Mouse (Mus musculus) urinary bladder, adult 2 months (tissue): ENCODE results near the gene Trappc6a. TPM values are rescaled to one million over a fixed set of nuclear protein-coding genes. Genes with fewer than 3 reads are reported as not detected.
"Not testable (repeated sequence)": the region's sequence is repeated elsewhere in the genome, so short reads cannot be mapped to it uniquely, and the experiment has no call there.

Source experiments
- DNase-seq: peaks from one replicate; pipeline ENCODE4 v3.0.0; 2022; ENCODE audit warnings: low spot score
- polyA plus RNA-seq: library from polyadenylated mRNA; depleted of rRNA; stranded (reverse); fragments of >200 nt; gene quantifications from 2 replicates; pipeline ENCODE4 v1.2.3, GENCODE M21; 2012

The Trappc6a gene
- polyA plus RNA-seq, 1 experiment: 77.3 TPM

DNA sequence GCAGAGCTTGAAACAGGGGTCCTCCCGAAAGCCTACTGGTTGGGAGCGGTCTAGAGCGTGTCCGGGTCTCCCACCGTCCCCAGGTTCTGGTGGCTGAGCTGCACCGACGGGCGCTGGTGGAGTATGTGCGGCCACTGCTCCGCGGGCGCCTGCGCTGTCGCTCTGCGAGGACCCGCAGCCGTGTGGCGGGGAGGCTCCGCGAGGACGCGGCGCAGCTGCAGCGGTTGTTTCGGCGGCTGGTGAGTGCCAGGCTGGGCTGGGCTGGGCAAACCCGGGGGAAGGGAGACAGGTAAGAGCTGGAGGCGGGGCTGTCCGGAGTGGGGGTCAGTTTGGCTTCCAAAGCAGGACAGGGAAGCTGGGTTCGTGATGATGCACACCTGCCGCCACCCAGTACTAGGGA is 18.7 kb upstream of the Trappc6a start:
- no peak for DNase-seq

DNA sequence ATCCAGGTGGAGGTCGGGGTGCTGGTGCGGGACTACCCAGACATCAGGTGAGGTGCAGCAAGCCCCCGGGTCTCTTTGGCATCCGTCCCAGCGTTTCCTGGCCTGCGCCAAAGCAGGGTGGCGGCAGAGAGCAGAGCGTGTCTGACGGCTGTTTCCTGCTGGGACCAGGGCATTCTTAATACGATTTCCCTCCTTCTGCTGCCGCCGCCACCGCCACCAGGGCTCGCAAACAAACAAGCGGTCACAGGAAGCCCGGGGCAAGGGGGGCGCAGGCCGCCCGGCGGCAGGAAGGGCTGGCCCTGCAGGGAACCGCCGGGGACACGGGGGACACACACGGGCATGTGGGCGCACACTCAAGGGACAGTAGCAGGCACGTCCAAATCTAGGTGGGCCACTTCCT is 16.5 kb upstream of the Trappc6a start:
- no peak for DNase-seq

DNA sequence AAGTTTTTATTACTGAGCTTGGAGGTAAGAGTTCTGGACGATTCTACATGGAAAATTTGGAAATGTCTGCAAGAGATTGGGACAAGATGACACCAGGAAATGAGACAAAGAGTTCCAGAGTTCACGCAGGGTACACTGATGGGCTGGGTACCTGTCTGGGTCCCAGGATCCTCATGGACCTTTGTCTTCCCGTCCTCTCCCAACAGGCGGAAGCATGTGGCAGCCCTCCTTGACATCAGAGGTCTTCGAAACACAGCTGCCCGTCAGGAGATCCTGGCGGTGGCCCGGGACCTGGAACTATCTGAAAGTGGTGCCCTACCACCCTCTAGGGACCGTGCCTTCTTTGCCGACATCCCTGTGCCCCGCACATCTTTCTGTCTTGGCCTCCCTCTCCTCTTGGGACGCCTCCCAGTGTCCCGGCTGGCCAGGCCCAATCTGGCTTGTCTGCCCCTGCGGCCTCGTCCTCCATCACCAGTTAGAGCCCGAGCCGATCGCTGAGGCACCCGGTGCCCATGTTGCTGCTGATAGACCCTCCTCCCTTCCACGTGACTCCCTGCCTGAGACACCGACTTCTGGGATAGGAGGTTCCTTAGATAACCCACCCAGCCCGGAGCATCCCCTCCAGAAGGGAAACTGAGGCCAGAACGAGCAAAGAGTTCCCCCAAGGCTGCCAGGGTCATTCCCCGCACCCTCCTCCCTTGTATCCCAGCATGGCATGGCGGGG is 13.3 kb upstream of the Trappc6a start:
- DNase-seq: no peak

- DNase-seq: no peak
These were observed 12.5 kb upstream of the Trappc6a start for GRCm38 (mm10) chr7:19495521-19496213.

DNA sequence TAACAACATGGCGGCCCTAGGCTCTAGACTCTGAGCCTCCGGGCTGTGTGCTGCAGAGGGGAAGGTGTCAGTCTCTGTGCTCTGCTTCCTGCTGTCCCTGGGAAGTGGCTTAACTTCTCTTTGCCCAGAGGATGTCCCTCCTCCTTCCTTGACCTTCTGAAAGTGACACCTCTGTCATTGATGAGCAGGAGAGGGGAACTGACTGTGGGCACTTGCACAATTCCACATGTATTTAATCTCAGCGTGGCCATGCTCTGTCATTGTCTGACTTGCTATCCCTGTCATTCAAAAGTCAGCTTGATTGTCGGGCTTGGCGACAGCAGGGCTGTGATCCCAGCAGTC is 12.0 kb upstream of the Trappc6a start:
- no peak for DNase-seq

DNA sequence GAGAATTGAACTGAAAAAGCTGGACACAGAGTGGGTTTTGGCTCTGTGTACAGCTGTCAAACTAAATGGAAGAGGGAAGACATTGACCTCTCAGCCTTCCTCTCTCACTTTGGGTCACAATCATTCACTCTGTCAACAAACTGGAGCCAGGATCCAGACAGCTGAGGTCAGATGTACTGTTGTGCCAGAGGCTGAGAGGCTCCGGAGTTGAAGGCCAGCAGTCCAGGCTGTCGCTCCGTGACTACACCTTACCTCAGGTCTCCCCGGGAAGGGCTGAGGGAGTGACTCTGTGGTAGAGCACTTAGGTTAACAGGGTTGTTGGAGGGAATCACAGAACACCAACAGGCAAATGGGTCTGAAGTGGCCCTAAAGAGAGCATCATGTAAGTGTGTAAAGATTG is 9.9 kb upstream of the Trappc6a start:
- DNase-seq: no peak

DNA sequence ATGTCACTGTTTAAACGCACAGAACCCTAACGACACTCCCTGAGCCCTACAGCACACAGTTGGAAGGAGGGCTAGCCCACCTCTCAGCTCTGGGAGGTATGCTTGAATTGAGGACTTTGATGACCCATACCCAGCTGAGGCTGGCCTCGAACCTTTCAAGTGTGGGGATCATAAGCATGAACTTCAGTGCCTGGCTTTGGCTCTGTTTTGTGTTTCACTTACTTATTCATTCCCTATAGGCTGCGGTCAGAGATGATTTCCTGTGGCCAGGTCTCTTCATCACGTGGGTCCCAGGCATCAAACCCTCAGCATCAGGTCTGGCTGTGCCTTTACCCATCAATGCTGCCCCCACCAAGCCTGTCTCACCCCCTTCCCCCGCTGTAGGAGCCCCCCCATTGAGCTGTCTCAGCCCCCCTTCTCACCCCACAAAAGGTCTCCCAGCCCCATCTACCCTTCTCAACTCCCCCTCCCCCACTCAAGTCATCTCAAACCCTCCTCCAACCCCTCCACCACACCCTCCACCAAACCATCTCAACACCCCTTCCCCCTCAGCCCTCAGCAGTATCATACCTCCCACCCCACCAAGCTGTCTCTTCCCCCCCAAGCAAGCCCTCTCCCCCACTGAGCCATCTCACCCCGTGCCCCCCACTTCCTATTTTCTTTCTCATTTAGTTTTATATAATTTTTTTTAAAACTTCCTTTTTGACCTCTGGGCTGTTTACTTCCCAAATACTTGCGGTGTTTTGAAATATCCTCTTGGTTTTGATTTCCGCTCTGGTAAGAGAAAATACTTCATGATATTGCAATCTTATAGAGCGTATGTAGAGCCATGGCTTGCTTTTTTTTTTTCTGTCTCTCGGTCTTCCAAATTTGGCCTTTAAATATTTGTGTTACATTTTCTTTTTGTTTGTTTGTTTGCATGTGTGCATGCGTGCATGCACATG is 7.5 kb upstream of the Trappc6a start:
- DNase-seq: no peak

DNA sequence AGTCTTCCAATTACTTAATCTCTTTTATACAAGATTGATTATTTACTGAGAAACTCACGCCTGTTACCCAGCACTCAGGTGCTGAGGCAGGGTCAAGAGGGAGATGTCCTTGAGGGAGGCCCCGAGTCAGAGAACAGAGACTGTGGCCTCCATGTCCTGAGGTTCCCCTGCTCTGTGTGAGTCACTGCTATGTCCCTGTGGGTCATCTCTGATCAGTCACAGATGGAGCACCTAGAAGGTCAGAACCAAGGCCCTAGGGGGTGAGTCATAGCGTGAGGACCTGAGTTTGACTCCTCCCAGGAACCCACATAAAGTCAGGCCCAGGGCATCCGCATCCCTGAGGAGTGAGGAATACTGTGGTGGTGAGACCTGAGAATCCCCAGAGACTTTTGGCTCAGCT is 6.5 kb upstream of the Trappc6a start:
- no peak for DNase-seq

- no peak for DNase-seq
These were observed 4.6 kb upstream of the Trappc6a start for GRCm38 (mm10) chr7:19503481-19504068.

- no peak for DNase-seq
These were observed 1.9 kb upstream of the Trappc6a start for GRCm38 (mm10) chr7:19506326-19506725.

DNA sequence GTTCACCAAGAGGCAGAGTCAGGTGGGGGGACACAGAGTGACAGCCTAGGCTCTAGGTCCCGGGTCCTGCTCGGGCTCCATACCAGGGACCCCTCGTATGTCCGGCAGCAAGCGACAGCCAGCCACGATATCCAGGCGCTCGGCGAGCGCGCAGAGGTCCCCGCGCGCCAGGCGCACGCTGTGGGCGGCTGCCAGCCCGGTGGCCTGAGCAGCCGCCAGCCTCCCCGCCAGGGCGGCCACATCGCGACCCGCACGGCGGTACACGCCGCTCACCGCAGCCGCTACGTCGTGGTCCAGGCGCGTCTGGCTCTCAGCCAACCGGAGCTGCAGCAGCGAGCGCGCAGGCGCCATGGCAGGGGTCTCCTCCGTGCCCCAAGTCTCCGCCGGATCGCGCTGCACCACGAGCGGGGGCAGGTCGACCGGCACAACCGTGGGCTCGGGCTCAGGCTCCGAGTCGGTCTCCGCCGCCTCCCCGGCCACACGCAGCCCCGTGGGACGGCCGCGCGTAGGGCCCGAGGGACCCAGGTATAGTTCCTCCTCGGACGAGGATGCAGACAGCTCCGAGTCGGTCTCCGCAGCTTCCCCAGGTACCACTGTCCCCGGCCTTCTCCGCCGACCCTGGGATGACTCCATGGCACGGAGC is 1.1 kb upstream of the Trappc6a start:
- no peak for DNase-seq

GRCm38 (mm10) chr7:19507612-19507981 is 598 bp upstream of the Trappc6a start:
- DNase-seq: no peak

- DNase-seq: no peak
These were observed 851 bp downstream of the Trappc6a start for GRCm38 (mm10) chr7:19508924-19509568.

DNA sequence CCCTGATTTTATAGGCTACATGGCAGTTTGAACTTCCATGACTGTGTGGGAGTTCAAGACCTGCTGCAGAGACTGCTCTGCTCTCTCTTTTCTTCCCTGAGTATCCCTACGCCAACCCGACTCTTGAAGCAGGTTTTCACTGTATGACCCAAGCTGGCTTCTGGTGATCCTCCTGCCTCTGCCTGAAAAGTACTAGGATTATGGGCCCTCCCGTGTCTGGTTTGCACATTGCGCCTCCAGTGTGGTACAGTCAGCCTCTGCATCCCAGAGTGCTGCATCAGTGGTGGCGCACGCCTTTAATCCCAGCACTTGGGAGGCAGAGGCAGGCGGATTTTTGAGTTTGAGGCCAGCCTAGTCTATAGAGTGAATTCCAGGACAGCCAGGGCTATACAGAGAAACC is 1.6 kb downstream of the Trappc6a start:
- no peak for DNase-seq

DNA sequence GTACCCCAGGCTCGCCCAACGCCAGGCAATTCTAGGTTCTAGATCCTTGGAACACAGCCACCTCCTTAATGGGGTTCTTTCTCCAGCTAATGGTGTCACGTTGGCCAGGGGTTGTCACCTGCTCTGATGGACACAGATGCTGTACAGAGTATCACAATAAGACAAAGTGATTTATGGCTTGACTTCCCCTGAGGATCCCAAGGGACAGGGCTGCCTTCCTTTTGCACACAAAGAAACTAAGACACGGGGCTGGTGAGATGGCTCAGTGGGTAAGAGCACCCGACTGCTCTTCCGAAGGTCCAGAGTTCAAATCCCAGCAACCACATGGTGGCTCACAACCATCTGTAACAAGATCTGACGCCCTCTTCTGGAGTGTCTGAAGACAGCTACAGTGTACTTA is 3.7 kb downstream of the Trappc6a start:
- not testable (repeated sequence) for DNase-seq

GRCm38 (mm10) chr7:19512353-19512752 is 4.2 kb downstream of the Trappc6a start:
- no peak for DNase-seq

GRCm38 (mm10) chr7:19517652-19518365 is 9.6 kb downstream of the Trappc6a start, which contains the start of gene Nkpd1:
TSS of gene Nkpd1 (plus strand) at chr7:19517838.
- DNase-seq: peak; percentile 49

GRCm38 (mm10) chr7:19520032-19520431 is 11.8 kb downstream of the Trappc6a start:
- DNase-seq: no peak

DNA sequence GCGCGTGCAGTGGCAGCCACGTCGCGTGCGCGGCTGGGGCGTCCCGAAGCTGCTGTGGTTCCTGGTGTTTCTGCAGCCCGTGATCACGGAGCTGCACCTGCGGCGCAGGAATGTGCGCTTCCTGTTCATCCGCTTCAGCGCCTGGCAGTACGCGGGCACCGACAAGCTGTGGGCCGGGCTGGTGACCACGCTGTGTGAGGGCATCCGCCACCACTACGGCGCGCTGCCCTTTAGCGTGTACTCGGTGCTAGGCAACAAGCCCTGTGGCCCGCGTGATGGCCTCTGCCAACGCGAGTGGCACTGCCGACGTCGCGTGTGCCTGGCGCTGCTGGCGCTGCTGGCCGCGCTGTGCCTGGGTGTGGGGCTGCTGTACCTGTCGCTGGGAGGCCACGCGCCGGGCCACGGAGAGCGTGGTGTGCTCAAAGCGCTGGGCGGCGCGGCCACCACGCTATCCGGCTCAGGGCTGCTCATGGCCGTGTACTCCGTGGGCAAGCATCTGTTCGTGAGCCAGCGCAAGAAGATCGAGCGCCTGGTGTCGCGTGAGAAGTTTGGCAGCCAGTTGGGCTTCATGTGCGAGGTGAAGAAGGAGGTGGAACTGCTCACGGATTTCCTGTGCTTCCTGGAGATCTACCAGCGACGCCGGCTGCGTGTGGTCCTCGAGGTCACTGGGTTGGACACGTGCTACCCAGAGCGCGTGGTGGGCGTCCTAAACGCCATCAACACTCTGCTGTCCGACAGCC is 15.0 kb downstream of the Trappc6a start:
- DNase-seq: no peak
